Mouse (Mus musculus): Measurements from ENCODE around the gene Il18r1.

Il18r1 gene

GRCm38 (mm10) chr1:40501126-40501525 is 35.8 kb downstream of the Il18r1 start:
- no peak for DNase-seq

- no peak for DNase-seq
Measured at GRCm38 (mm10) chr1:40501546-40502398, 36.4 kb downstream of the Il18r1 start.

DNA sequence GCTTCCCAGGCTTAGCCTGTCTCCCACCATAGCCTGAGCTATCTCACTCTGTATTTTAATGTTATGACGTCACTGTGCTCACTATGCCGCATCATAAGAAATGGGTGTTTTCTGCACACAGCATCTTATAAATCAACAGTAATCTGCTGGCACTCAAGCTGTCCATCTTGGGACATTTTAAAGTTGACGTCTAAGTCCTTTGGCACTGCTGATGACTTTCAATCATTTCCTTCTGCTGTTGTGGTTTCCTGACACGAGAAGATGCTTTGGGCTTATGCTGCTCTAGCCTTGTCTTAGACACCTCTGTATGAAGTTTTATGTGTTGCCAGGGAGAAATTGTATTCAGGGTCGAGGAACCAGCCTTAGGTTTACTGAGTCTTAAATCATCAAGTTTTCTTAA is 39.2 kb downstream of the Il18r1 start:
- no peak for DNase-seq

GRCm38 (mm10) chr1:40514851-40515585 is 49.7 kb downstream of the Il18r1 start, which contains the start of gene Il18rap:
Gene Il18rap (plus strand): TSS chr1:40515362.
- DNase-seq = no peak

- DNase-seq = no peak
Measured at GRCm38 (mm10) chr1:40516364-40516763, 51.0 kb downstream of the Il18r1 start.

DNA sequence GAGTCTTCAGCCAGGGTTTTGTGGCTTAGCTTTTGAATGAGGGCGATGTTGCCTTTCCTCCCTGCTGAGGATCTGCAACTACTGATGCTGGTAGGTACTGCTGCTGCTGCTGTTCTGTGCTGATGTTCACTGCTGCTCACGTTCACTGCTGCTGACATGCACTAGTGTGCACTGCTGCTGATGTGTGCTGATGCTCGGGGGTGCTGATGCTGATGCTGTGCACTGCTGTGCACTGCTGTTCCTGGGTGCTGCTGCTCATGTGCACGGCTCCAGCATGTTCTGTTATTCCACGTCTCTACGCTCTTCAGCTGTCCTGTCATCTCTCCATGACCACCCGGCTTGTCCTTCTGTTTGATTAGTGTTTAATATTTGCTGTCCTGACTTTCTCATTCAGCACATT is 57.6 kb downstream of the Il18r1 start:
- DNase-seq = no peak

DNA sequence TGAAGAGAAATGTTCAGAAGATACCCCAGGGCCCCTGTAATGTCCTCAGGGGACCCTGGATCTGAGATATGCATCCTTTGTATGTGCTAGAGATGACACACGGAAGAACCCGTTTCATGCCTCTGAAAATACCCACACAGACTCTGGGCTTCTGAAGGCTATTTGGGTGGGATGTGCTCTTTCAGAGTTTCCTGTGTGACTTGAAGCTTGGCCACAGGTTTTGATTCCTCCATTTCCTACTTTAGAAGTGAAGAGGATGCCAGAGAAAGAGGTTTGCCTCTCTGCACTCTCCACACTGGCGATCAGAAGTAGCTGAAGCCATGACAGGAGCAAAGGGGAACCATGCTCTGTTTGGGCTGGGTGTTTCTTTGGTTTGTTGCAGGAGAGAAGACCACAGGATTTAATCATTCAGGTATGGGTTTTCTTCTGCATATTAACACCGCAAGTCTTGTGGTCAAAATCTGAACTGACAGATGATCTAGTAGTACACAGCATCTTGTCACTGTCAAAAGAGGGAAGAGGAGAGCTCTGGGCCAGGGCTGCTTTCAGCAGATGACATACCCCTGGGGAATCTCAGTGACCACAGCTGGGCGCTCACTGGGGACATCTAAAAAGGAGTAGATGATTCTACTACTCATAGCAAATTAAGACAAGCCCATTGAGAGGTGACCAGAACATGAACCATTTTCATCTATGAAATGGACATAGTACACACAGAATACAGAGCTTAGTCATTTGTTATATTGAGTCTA is 58.8 kb downstream of the Il18r1 start:
- no peak for DNase-seq

DNA sequence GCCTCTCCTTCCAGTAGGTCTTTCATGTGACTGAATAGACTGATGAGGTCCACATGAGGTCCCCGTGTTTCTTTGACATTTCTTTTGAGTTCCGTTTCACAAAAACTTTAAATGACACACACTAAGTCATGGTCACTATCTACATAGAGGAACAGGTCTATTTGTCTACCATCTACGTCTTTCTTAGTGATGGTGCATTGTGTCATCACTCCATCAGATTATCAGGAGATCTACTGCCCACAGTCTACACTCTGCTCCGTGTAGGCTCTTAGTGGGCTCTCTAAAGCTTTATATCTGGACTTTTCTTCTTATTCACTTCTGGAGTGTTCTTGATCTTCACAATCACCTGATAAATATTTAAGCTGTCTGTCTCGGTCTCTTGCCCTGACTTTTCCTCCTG is 63.9 kb downstream of the Il18r1 start:
- DNase-seq = no peak

DNA sequence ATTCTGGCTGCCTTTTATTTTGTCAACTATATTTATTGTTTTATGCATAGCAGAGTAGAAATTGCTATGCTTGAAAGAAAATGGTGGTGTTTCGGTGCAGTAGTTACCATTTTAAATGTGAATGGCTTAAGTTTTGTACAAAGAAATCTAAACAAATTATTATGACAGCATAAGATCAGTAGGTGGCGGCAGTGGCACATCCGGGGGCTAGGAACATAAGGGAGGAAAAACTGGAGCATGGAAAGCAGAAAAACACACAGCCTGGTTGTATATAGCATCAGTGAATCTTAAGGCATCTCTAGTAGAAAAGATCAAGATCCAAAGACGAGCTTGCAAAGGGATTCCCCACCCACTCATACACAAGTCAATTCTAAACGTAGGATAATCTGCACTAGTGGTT is 72.2 kb downstream of the Il18r1 start:
- DNase-seq = no peak

- DNase-seq = peak; percentile 36
Measured at GRCm38 (mm10) chr1:40544650-40545049, 79.3 kb downstream of the Il18r1 start.

GRCm38 (mm10) chr1:40546645-40547044 is 81.3 kb downstream of the Il18r1 start:
- no peak for DNase-seq

GRCm38 (mm10) chr1:40547064-40547572 is 81.8 kb downstream of the Il18r1 start:
- DNase-seq = no peak

DNA sequence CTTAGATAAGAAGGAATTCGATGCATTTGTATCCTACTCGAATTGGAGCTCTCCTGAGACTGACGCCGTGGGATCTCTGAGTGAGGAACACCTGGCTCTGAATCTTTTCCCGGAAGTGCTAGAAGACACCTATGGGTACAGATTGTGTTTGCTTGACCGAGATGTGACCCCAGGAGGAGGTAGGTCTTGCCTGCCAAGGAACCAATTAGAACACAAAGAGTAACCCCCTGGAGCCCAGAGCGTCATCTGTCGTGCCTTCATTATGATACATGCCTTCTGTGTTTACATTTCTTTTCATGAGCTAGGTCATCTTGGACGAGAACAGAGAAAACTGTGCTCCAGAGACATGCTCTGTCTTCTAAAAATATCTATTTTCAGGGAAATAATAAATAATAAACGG is 82.4 kb downstream of the Il18r1 start:
- no peak for DNase-seq

Data from cerebellum, adult 8-10 months (tissue).